Mouse (Mus musculus): ENCODE results near the gene Gtf2a1.
A peak's percentile ranks its signal among the peaks of the same experiment; 100 is the strongest.
"Not testable (repeated sequence)": the region's sequence is repeated elsewhere in the genome, so short reads cannot be mapped to it uniquely, and the experiment has no call there.

Gene Gtf2a1

DNA sequence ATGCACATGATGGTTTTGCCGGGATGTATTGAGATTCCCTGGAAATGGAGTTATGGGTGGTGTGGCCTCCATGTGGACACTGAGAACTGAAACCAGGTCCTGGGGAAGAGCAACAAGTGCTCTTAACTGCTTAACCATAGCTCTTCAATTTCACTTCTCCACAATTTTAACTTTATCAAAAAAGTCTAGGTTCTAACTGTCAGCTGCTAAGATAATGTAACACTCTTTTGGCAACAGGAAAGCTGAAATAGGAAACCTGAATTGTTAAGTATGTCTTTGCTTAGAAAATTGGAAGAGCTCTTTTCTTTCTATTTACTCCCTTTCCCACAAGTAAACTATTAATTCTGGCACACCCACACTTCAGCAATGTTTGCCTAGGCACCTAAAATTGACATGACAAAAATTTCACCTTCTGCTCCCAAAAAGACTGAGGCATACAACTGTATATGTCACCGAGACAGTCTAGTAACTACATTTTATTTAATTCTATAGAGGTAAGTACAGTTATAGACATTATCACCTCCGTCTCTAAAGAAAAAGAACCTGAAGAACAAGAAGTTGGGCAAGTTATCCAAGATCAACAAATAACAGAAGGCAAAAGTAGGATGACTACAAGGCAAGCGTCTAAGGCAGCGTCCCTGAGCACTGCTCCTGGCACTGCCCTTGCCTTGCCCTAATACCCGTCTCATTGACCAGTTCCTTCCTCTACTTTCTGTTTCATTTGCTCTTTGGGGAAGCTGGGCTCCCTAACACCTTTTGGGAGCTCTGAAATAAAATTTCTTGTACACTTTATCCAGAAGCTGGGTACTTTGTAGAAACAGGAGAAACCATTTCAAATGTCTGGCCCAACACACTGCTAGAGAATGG, 8.8 kb downstream of the Gtf2a1 start:
- no peak for DNase-seq

DNA sequence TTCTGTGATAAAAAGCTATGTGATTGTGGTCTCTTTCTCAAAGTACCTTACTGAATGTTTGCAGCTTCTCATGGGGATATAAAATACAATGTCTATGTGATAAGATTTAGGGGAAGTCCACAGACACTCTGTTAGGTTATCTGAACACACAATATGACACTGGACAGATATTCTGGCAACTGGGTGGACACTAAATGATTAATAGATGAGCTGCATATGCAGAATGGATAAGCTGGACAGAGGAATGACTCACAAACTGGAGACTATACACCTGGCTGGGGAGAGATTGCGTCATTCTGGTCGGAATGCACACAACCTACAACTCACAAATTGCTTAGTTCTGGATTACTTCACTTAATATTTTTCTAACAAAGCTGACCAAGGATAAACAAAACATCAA, 10.6 kb downstream of the Gtf2a1 start:
- no peak for DNase-seq

DNA sequence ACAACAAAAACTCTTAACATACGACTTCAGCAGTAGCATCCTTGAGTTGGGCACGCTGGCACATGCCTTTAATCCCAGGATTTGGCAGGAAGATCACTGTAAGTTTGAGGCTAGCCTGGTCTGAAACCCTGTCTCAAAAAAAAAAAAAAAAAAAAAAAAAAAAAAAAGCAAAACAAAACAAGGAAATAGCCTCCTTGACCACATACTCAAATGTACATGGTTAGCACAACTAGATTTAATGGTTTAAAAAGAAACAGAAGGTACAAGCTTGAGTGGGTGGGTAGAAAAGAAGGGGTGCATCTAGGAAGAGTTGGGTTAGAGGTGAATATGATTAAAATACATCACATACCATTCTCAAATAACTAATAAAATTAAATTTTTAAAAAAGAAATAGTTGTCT, 18.6 kb downstream of the Gtf2a1 start:
- DNase-seq = no peak

DNA sequence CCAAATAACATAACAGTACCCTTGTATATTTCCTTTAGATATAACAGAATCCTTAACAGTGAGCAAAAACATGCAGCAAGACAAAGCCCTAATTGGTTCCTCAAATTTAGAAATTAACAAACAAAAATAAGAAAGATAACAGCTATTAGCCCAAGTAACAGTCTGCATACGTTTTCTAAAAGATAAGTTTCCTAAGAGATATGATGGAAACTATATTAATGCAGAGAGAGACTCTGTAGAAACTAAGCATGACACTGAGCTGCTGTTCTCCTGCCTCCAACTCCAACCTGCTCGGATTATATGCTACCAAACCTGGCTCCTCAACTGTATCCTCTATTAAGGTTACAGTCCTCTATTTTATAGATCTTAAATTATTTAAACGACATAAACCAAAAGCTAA, 21.0 kb downstream of the Gtf2a1 start:
- no peak for DNase-seq

DNA sequence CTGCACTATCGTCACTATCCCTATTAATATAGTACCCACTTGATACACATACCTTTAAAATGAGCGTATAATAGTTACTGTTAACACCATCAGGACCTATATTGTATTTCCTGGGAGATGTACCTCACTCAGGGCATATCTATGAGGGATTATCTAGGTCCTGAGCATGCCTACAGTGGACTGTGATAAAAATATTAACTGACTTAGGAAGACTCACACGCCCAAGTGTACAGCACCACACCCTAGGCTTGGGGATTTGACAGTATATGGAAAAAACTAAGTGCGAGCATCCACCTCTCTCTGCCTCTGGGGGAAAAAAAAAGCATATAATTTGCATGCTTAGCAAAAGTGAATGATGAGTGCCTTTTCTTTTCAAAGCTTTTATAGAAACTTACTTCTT, 23.1 kb downstream of the Gtf2a1 start:
- DNase-seq = no peak

DNA sequence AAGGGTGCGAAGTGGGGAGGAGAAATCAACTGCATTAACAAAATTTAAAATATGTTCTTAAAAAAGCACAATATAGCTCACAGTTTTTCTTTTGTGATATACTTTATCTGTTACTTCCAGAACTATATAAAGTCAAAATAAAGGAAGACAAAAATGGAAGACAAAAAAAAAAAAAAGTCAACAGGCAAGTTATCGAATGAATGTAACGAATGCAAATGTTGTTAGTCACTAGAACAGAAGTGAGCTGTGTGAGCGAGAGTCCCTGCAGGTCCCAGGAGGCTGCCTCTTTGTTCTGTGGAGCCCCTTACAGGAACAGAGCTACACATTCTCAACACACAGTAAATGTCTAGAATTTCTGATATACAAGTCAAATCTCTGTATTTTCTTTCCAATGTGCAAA, 32.1 kb downstream of the Gtf2a1 start:
- DNase-seq = not testable (repeated sequence)

DNA sequence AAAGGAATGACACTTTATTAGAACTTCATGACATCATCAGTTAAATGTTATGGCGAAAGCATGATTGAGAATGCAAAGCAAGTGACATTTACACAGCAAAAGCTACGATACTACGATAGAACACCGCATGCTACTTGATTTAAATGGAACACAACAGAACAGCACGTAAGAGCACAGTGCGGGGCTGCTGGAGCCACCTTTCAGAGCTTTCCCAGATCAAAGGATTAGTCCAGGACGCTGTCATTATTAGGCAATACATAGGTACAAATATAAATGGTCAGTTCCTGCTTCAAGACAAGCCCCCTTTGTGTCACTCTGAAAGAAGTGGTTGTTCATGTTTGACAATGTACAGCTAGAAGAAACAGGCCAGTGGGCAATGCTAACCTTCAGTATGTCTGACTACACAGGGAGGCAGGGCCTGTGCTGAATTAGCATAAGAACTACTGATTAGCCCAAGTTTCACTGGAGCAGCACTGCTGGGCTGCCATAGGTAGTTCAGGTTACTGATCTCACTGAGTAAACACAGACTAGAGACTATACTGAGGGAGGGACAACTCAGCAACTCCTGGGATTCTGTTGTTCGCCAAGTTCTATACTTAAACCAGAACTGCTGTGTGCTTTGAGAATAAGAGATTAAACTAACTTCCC, 32.8 kb downstream of the Gtf2a1 start:
- DNase-seq = not testable (repeated sequence)

DNA sequence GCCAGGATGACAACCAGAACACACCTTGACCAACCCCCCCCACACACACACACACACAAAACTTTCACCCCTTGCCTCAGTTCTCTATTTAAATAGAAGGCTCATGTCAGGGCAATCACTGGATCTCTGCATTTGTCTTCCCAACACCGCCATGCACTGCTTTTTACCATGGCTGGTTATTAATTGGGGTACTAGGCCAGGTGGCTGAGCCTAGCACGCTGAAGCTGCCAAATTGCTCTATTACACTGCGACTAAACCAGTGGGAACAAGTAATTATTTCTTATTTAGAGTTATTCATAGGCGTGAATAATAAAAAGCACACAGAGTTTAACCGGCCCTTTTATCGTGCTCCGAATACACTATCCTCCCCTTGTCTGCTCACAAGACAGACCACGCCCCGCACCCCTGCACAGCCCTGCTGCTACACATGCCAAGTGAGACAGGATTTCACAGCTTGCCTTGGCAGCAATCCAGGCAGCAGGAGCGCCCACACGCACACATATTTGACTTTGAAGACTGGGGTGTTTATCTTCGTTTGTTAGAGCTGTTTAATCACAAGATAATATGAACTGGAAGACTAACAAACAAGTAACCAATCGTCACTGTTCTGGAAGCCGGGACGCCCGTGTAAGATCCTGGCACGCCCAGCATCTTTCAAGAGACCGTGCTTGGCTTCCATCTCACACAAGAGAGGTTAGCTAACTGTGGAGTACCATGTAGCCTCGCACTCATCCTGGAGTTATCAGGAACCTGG, 38.3 kb downstream of the Gtf2a1 start:
- peak; percentile 81 for DNase-seq

DNA sequence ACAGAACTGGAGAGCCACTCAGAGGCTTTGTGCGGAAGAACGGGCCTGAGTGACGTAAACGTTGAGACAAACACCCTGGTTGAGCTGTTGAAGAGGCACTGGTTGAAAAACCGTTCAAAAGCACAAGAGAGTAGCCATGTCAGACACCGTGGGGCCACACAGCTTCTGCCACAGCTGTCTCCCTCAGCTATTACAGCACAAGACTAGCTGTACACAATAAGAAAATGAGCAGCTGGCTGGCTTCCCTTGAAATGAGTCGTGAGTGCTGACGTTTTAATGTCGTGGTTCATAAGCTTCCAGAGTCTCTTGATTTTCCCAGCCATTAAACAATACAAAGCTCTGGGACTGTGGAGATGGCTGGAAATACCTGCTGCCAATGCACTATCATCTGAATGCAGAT, 40.8 kb downstream of the Gtf2a1 start:
- no peak for DNase-seq

DNA sequence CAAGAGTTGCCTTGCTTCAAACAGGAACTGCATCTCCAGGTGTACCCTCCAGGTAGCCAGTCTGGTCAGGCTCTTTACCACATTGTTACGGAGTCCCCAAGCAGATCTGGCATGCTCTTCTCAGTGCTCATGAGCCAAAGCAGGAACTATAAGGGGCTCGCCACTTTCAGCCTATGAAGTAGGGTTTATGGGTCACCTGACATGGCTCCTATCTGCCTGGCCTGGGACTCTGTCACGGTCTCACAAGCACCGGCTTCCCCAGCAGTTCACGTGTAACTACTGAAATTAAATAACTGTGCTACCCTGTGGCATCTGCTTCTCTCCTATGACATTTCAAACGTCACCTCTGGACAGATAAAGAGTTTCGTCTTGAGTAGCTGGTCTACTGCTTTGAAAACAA, 50.1 kb downstream of the Gtf2a1 start:
- DNase-seq = no peak

DNA sequence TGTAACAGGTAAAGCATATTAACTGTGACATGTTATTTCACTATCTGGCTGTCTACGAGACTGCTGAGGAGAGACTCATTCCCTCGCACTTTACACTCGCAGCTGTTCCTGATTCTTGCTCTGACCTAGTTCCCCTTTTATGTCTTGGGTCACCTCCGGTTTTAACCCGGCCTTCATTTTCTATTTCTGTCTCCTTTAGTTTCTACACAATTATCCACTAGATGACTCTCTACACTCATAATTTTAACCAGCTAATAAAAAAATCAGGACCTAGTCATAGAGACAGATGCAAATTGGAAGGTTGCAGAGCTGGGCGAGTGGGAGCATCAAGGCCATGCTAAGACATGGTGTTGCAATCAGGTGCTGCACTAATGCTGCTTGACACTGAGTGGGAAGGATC, 55.8 kb downstream of the Gtf2a1 start:
- DNase-seq = no peak

DNA sequence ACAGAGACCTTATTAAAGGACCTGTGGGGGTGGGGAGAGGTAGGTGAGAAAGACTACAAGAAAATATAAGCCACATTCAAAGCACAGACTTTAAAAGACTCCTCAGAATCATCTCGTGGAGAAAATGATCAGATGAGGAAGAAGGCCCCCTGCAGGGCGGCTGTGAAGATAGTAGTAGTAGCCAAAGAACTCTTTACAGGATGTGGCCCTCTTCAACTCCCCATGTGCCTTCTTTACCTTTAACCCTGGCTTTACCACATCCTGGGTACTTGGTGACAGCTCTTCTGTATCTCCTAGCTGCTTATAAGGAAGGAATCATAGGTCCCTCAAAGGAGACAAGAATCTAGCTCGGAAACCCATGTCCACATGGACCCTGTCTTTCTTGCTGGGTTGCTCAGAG, 66.7 kb downstream of the Gtf2a1 start:
- no peak for DNase-seq

DNA sequence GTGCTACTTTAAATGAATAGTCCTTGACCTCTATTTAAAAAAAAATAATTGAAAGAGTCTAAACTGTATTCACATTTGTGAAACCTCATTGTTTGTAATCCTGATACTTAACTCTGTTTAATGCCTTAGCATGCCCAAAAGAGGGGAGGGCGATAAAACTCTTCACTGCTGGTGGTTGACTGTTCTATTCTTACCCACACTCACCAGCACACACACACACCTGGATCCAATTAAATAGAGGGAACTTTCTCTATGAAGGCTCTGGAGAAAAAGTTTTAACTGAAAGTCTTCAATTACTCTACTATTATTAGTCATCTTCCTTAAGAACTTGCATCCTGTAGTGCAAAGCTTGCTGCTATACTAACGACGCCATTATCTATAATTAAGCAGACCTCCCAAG, 72.5 kb downstream of the Gtf2a1 start:
- DNase-seq = no peak

DNA sequence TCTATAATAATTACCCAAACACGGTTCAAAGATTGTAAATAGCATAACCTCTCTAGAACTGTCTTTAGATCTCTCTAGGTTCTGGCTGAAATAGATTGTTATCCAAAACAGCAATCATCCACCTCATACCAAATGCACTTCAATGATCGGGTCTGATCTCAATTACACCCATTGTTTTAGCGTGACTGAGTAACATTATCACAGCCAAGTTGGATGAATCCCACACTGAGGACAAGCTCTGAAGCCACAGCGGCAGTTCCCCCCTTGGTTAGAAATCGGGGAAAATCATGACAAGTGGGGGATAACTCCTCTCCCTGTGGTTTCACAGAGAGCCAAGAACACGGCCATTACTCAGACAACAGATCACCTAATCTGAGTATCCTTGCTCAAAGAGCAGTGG, 76.3 kb downstream of the Gtf2a1 start:
- DNase-seq = no peak

DNA sequence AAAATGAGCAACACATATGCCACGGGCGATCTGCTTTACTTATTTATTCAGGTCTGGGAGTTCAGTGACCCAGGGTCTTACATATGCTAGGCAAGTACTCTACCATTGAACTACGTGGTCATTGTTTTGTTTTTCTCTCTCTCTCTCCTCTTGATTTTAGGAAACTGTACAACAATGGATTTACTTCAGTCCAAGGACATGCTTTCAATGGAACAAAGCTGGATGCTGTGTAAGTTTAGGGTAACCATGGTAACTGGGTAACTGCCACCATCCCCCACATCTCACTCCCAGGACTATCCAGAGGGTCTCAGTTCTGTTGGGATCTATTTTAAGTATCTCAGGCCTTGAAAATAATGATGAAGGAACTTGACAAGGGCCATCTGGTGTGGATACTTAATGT, 78.5 kb downstream of the Gtf2a1 start:
- no peak for DNase-seq
